8 mouse cellular contexts compared by ENCODE assay signal in genomic region chr15:97054767-97055489, GRCm38 (mm10). TPM values are rescaled to one million over a fixed set of nuclear protein-coding genes. Genes with fewer than 3 reads are reported as not detected.
A peak's percentile ranks its signal among the peaks of the same experiment; 100 is the strongest.
DNase-seq lines count a peak whose midpoint lies in the region; ATAC-seq and TF ChIP-seq lines count a peak whose summit lies in the region.

No protein-coding gene starts in this region.

- 0 out of 2 replicates have a peak overlapping the region, but pooled peaks have one; percentile 20 for H3K9ac ChIP-seq in lung, postnatal 0 days (replicated peaks; ENCODE audit: low read depth)
- H3K9ac ChIP-seq in heart, embryonic 11.5 days (ENCODE audit: low read depth, low read length): peak overlapping the region; percentile 84
- peak overlapping the region; percentile 57 for H3K9ac ChIP-seq in liver, embryonic 11.5 days (ENCODE audit: low read depth, low read length)
- peak overlapping the region; percentile 75 for H3K9ac ChIP-seq in stomach, embryonic 16.5 days (ENCODE audit: low read length)

- no peak for TF ChIP-seq EP300 in lung, postnatal 0 days (IDR thresholded peaks at IDR 0.05)

- H3K9me3 ChIP-seq in lung, postnatal 0 days (ENCODE audit: low read length): no peaks in the 10 kb centered on the region
- H3K9me3 ChIP-seq in heart, embryonic 11.5 days (replicated peaks; ENCODE audit: control insufficient read depth, low read length): peaks cover 10% of the 10 kb centered on the region; the same call in 1 of the 2 replicates
- peaks cover 11% of the 10 kb centered on the region for H3K9me3 ChIP-seq in liver, embryonic 11.5 days (ENCODE audit: control insufficient read depth, low read length)
- peaks cover 5% of the 10 kb centered on the region; the same call in 1 of the 2 replicates for H3K9me3 ChIP-seq in stomach, embryonic 16.5 days (replicated peaks; ENCODE audit: control insufficient read depth, low read length)

- peak overlapping the region; percentile 39 for H3K4me3 ChIP-seq in lung, postnatal 0 days (ENCODE audit: low read depth, low read length)
- H3K4me3 ChIP-seq in heart, embryonic 11.5 days (ENCODE audit: low read depth, low read length): peak overlapping the region; percentile 66
- peak overlapping the region; percentile 49 for H3K4me3 ChIP-seq in liver, embryonic 11.5 days (ENCODE audit: low read depth, low read length)
- H3K4me3 ChIP-seq in stomach, embryonic 16.5 days (replicated peaks; ENCODE audit: low read length): peak overlapping the region; percentile 58

- TF ChIP-seq CTCF in lung, postnatal 0 days (IDR thresholded peaks at IDR 0.05): no peak

- ATAC-seq in lung, postnatal 0 days: 0 out of 2 replicates have a peak, but pooled peaks have one; percentile 21
- no peak for ATAC-seq in heart, embryonic 11.5 days (replicated peaks; ENCODE audit: insufficient number of reproducible peaks, low FRiP score, low TSS enrichment)
- 0 out of 2 replicates have a peak, but pooled peaks have one; percentile 5 for ATAC-seq in liver, embryonic 11.5 days (replicated peaks; ENCODE audit: low FRiP score)
- ATAC-seq in stomach, embryonic 16.5 days (ENCODE audit: insufficient read depth, low FRiP score): 0 out of 2 replicates have a peak, but pooled peaks have one; percentile 12

- H3K4me2 ChIP-seq in lung, postnatal 0 days (replicated peaks; ENCODE audit: low read depth, low read length): peak overlapping the region; percentile 72
- H3K4me2 ChIP-seq in heart, embryonic 11.5 days: peak overlapping the region; percentile 62
- H3K4me2 ChIP-seq in liver, embryonic 11.5 days: peak overlapping the region; percentile 65
- peak overlapping the region; percentile 57 for H3K4me2 ChIP-seq in stomach, embryonic 16.5 days (ENCODE audit: low read depth, low read length)

- H3K4me1 ChIP-seq in lung, postnatal 0 days (ENCODE audit: insufficient read depth, low read depth, low read length): no peaks in the 10 kb centered on the region; the same call in 1 of the 2 replicates
- peaks cover 11% of the 10 kb centered on the region for H3K4me1 ChIP-seq in heart, embryonic 11.5 days (ENCODE audit: control insufficient read depth, insufficient read depth, low read length)
- H3K4me1 ChIP-seq in liver, embryonic 11.5 days (replicated peaks; ENCODE audit: control insufficient read depth, insufficient read depth, low read length): peaks cover 7% of the 10 kb centered on the region; the same call in 1 of the 2 replicates
- peaks cover 6% of the 10 kb centered on the region; the same call in 1 of the 2 replicates for H3K4me1 ChIP-seq in stomach, embryonic 16.5 days (ENCODE audit: control insufficient read depth, insufficient read depth, low read length)

- H3K27ac ChIP-seq in lung, postnatal 0 days (ENCODE audit: low read length): 0 out of 2 replicates have a peak overlapping the region, but pooled peaks have one; percentile 23
- H3K27ac ChIP-seq in heart, embryonic 11.5 days (ENCODE audit: low read depth, low read length): peak overlapping the region; percentile 81
- H3K27ac ChIP-seq in liver, embryonic 11.5 days (ENCODE audit: low read depth, low read length): no peak overlapping the region
- H3K27ac ChIP-seq in stomach, embryonic 16.5 days (ENCODE audit: low read length): peak overlapping the region; percentile 73

- no peak for DNase-seq in lung, postnatal 0 days (ENCODE audit: low spot score)
- DNase-seq in lung, postnatal 4 days: no peak
- DNase-seq in liver, embryonic 11.5 days (ENCODE audit: low spot score): no peak
- no peak for DNase-seq in layer of hippocampus, adult 18-20 months (ENCODE audit: low spot score in 2 of 2)
- no peak for DNase-seq in thymus, adult 18-20 months
- no peak for DNase-seq in left cerebral cortex, adult 8-10 months (ENCODE audit: low spot score in 2 of 2)

- 47% methylated on average over 31 of the region's 31 CpGs for WGBS in lung, postnatal 0 days
- WGBS in heart, embryonic 11.5 days (ENCODE audit: insufficient replicate concordance): 43% methylated on average over 31 of the region's 31 CpGs
- WGBS in liver, embryonic 11.5 days: 51% methylated on average over 31 of the region's 31 CpGs
- 51% methylated on average over 31 of the region's 31 CpGs for WGBS in stomach, embryonic 16.5 days

- no peaks in the 10 kb centered on the region for H3K27me3 ChIP-seq in lung, postnatal 0 days (replicated peaks; ENCODE audit: insufficient read depth, low read length)
- no peaks in the 10 kb centered on the region for H3K27me3 ChIP-seq in heart, embryonic 11.5 days (ENCODE audit: control insufficient read depth, insufficient read depth, low read length)
- H3K27me3 ChIP-seq in liver, embryonic 11.5 days (replicated peaks; ENCODE audit: control insufficient read depth, insufficient read depth, low read length): no peaks in the 10 kb centered on the region
- H3K27me3 ChIP-seq in stomach, embryonic 16.5 days (ENCODE audit: control insufficient read depth, insufficient read depth, low read length): no peaks in the 10 kb centered on the region

- no peaks in the 10 kb centered on the region for H3K36me3 ChIP-seq in lung, postnatal 0 days (ENCODE audit: insufficient read depth, low read length)
- H3K36me3 ChIP-seq in heart, embryonic 11.5 days (ENCODE audit: control insufficient read depth, insufficient read depth, low read length): no peaks in the 10 kb centered on the region
- no peaks in the 10 kb centered on the region for H3K36me3 ChIP-seq in liver, embryonic 11.5 days (ENCODE audit: control insufficient read depth, insufficient read depth, low read length)
- H3K36me3 ChIP-seq in stomach, embryonic 16.5 days (ENCODE audit: control insufficient read depth, insufficient read depth, low read length): no peaks in the 10 kb centered on the region

RNA-seq across cellular contexts. Expression of gene Slc38a4, which starts 0.8 kb away (rescaled TPM):
- 15.6 and 23.9 TPM in 2 replicates for polyA plus RNA-seq in lung, postnatal 0 days (2015; fragmentation: Nextera tagmentation; extraction: Ambion mirVana)
- 177 and 185 TPM in 2 replicates for polyA plus RNA-seq in heart, embryonic 11.5 days (2014; fragmentation: Nextera tagmentation; extraction: Ambion mirVana)
- 74.8 and 84.2 TPM in 2 replicates for polyA plus RNA-seq in liver, embryonic 11.5 days (2014; fragmentation: Nextera tagmentation; extraction: Ambion mirVana)
- polyA plus RNA-seq in stomach, embryonic 16.5 days (2015; fragmentation: Nextera tagmentation; extraction: Ambion mirVana): 51.7 and 63.0 TPM in 2 replicates
- total RNA-seq in layer of hippocampus, adult 18-20 months (2021): under 1 TPM; 0.57 to 0.79 TPM
- 1 to 10 TPM in 1 of 4 experiments, under 1 TPM in 3; 0.58 to 1.3 (median 0.89) TPM for total RNA-seq in left cerebral cortex, adult 8-10 months (2022)

Comparison
In these comparisons a context has a peak if more than half of its experiments do, and no peak if none do; other contexts are left out.
1. H3K9ac ChIP-seq: peak in every context shown above with its lines; median percentile 84 in heart, embryonic 11.5 days; 75 in stomach, embryonic 16.5 days; 57 in liver, embryonic 11.5 days; 20 in lung, postnatal 0 days.